Mouse (Mus musculus) megakaryocyte, embryonic 14.5 days (primary cell): Measurements from ENCODE around the gene Pcgf6.

ENCODE experiments used
- FLI1 ChIP-seq: IDR thresholded peaks from 2 replicates; pipeline ENCODE4 v1.6.1; 2012; ENCODE audit warnings: low read length, inconsistent platforms, mixed read lengths
- GATA1 ChIP-seq: IDR thresholded peaks from 3 replicates; pipeline ENCODE4 v1.6.1; 2012; ENCODE audit warnings: mixed read lengths, low read length, inconsistent platforms, borderline replicate concordance

DNA sequence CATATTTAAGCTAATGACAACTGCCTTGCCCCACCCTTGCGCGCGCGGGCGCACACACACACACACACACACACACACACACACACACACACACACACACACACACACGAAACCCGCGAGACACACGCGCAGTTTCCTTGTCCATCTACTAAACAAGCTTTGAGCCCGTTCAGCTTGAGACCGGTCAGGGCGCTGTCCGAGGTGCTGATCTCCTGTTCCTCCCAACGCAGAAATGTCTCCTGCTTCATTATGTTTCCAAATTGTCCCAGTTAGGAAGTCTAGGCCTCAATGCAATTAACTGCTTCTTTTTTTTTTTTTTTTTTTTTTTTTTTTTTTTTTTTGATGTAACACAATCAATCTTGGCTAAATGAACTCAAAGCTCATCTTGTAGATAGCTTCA is 34.2 kb downstream of the Pcgf6 start:
- TF ChIP-seq GATA1 (no peak), FLI1 (no peak)
